Mouse (Mus musculus): Measurements from ENCODE around the gene Snx3. TPM values are rescaled to one million over a fixed set of nuclear protein-coding genes. Genes with fewer than 3 reads are reported as not detected.

Snx3 gene
- polyA plus RNA-seq, 1 experiment from 2014 or later = 339 TPM

GRCm38 (mm10) chr10:42583902-42584435 is 82.1 kb downstream of the Snx3 start:
- under 1% methylated on average over 32 of the region's 32 CpGs for WGBS
- no peak for DNase-seq (ENCODE audit: low spot score)
- Histone ChIP-seq H3K36me3 (no peaks in the 10 kb centered on the region), H3K27me3 (ENCODE audit: insufficient read depth, poor library complexity, severe bottlenecking) (peaks cover 98% of the 10 kb centered on the region), H3K27ac (no peak overlapping the region), H3K4me1 (peaks cover 43% of the 10 kb centered on the region), H3K4me3 (peak overlapping the region; percentile 49), H3K9me3 (no peaks in the 10 kb centered on the region)

GRCm38 (mm10) chr10:42584436-42584983 is 82.7 kb downstream of the Snx3 start:
- whole genome bisulfite sequencing = under 1% methylated on average over 37 of the region's 37 CpGs
- H3K4me3 ChIP-seq = peak overlapping the region; percentile 49
- H3K9me3 ChIP-seq = no peaks in the 10 kb centered on the region
- H3K27me3 ChIP-seq (ENCODE audit: insufficient read depth, poor library complexity, severe bottlenecking) = peaks cover 98% of the 10 kb centered on the region
- H3K36me3 ChIP-seq = no peaks in the 10 kb centered on the region
- no peak for DNase-seq (ENCODE audit: low spot score)
- H3K27ac ChIP-seq = no peak overlapping the region
- peaks cover 40% of the 10 kb centered on the region for H3K4me1 ChIP-seq

Other genes with a start within 250 kb of the Snx3 start
- 3.4 and 4.3 TPM in 2 replicates for gene Foxo3, start 225.3 kb upstream of the Snx3 start, polyA plus RNA-seq (2016; fragmentation: Nextera tagmentation; extraction: Ambion mirVana)
- gene Afg1l, start 23.5 kb upstream of the Snx3 start, polyA plus RNA-seq (2016; fragmentation: Nextera tagmentation; extraction: Ambion mirVana) = 8.7 and 11.3 TPM in 2 replicates
- not detected in 2 replicates for gene Nr2e1, start 81.6 kb downstream of the Snx3 start, polyA plus RNA-seq (2016; fragmentation: Nextera tagmentation; extraction: Ambion mirVana)
- gene Ostm1, start 81.8 kb downstream of the Snx3 start, polyA plus RNA-seq (2016; fragmentation: Nextera tagmentation; extraction: Ambion mirVana) = 21.1 and 31.6 TPM in 2 replicates